Mouse (Mus musculus) cortical plate, adult 2 months (tissue): ENCODE measurements around the gene S1pr4. TPM values are rescaled to one million over a fixed set of nuclear protein-coding genes. Genes with fewer than 3 reads are reported as not detected.

Source experiments
- H3K27ac ChIP-seq: fragments of 200-500 bp; 2 replicates; pipeline ENCODE4 v1.5.1; 2012; ENCODE audit warnings: low read length, control low read depth, inconsistent platforms; ENCODE audit not compliant: insufficient read depth
- H3K4me1 ChIP-seq: fragments of 200-500 bp; 2 replicates; pipeline ENCODE4 v1.6.1; 2011; ENCODE audit warnings: low read length; ENCODE audit not compliant: control insufficient read depth, insufficient read depth
- H3K4me3 ChIP-seq: fragments of 200-500 bp; 2 replicates; pipeline ENCODE4 v1.5.1; 2011; ENCODE audit warnings: mild to moderate bottlenecking, low read length, control low read depth; ENCODE audit not compliant: insufficient read depth
- CTCF ChIP-seq: fragments of 200-500 bp; IDR thresholded peaks from 2 replicates; pipeline ENCODE4 v1.5.1; 2011; ENCODE audit warnings: mild to moderate bottlenecking, control low read depth, low read length; ENCODE audit not compliant: insufficient read depth; ENCODE audit errors: extremely low read depth
- POLR2A ChIP-seq: fragments of 200-500 bp; IDR thresholded peaks from 2 replicates; pipeline ENCODE4 v1.6.1; 2011; ENCODE audit warnings: mild to moderate bottlenecking, low read length, control low read depth; ENCODE audit not compliant: insufficient read depth; ENCODE audit errors: extremely low read depth
- polyA plus RNA-seq: library from polyadenylated mRNA; depleted of rRNA; stranded (reverse); fragments of >200 nt; gene quantifications from 2 replicates; pipeline ENCODE4 v1.2.3, GENCODE M21; 2012

S1pr4 gene
- polyA plus RNA-seq, 1 experiment, result 1.1 TPM

GRCm38 (mm10) chr10:81484441-81485059, 15.4 kb downstream of the S1pr4 start:
- no peak overlapping the region for H3K27ac ChIP-seq
- no peak overlapping the region for H3K4me3 ChIP-seq
- peaks cover 4% of the 10 kb centered on the region; the same call in 1 of the 2 replicates for H3K4me1 ChIP-seq
- no peak for TF ChIP-seq POLR2A
- no peak for TF ChIP-seq CTCF

- H3K4me1 ChIP-seq, result peaks cover 4% of the 10 kb centered on the region; the same call in 1 of the 2 replicates
- no peak overlapping the region for H3K27ac ChIP-seq
- TF ChIP-seq POLR2A (no peak), CTCF (peak; percentile 50)
- no peak overlapping the region for H3K4me3 ChIP-seq
These were observed 15.9 kb downstream of the S1pr4 start for GRCm38 (mm10) chr10:81483983-81484382.

GRCm38 (mm10) chr10:81482533-81482889, 17.4 kb downstream of the S1pr4 start, which contains the start of gene Celf5:
Gene Celf5 (minus strand): TSS chr10:81482709.
- peak within 1 kb of the TSS; percentile 93 for H3K27ac ChIP-seq
- H3K4me3 ChIP-seq, result peak within 1 kb of the TSS; percentile 99
- TF ChIP-seq CTCF, result peak; percentile 37; the same call in 1 of the 2 replicates
- TF ChIP-seq POLR2A, result peak; percentile 30; the same call in 1 of the 2 replicates
- H3K4me1 ChIP-seq, result peaks cover 7% of the 10 kb centered on the region; the same call in 1 of the 2 replicates

- peak overlapping the region; percentile 99 for H3K4me3 ChIP-seq
- peak overlapping the region; percentile 93 for H3K27ac ChIP-seq
- TF ChIP-seq CTCF (no peak), POLR2A (no peak)
- H3K4me1 ChIP-seq, result peaks cover 7% of the 10 kb centered on the region; the same call in 1 of the 2 replicates
These were observed 18.1 kb downstream of the S1pr4 start for GRCm38 (mm10) chr10:81481605-81482532.

- H3K4me3 ChIP-seq, result no peak overlapping the region
- TF ChIP-seq CTCF (no peak), POLR2A (no peak)
- H3K27ac ChIP-seq, result peak overlapping the region; percentile 51; the same call in 1 of the 2 replicates
- peaks cover 20% of the 10 kb centered on the region for H3K4me1 ChIP-seq
These were observed 25.5 kb downstream of the S1pr4 start for GRCm38 (mm10) chr10:81474461-81474860.

- H3K4me3 ChIP-seq, result peak overlapping the region; percentile 38; the same call in 1 of the 2 replicates
- peaks cover 21% of the 10 kb centered on the region for H3K4me1 ChIP-seq
- no peak for TF ChIP-seq CTCF
- 0 out of 2 replicates have a peak, but pooled peaks have one; percentile 18 for TF ChIP-seq POLR2A
- H3K27ac ChIP-seq, result peak overlapping the region; percentile 75; the same call in 1 of the 2 replicates
These were observed 26.9 kb downstream of the S1pr4 start for GRCm38 (mm10) chr10:81473003-81473451.

GRCm38 (mm10) chr10:81472403-81473002, 27.4 kb downstream of the S1pr4 start:
- peak overlapping the region; percentile 38 for H3K4me3 ChIP-seq
- TF ChIP-seq POLR2A, result no peak
- TF ChIP-seq CTCF, result no peak
- no peak overlapping the region for H3K27ac ChIP-seq
- H3K4me1 ChIP-seq, result peaks cover 23% of the 10 kb centered on the region

GRCm38 (mm10) chr10:81470454-81470853, 29.5 kb downstream of the S1pr4 start:
- Histone ChIP-seq H3K27ac (peak overlapping the region; percentile 79; the same call in 1 of the 2 replicates), H3K4me3 (no peak overlapping the region), H3K4me1 (peaks cover 22% of the 10 kb centered on the region)
- TF ChIP-seq CTCF (no peak), POLR2A (no peak)

- Histone ChIP-seq H3K27ac (peak overlapping the region; percentile 75), H3K4me3 (no peak overlapping the region), H3K4me1 (peaks cover 17% of the 10 kb centered on the region)
- no peak for TF ChIP-seq CTCF
- peak; percentile 37; the same call in 1 of the 2 replicates for TF ChIP-seq POLR2A
These were observed 30.7 kb downstream of the S1pr4 start for GRCm38 (mm10) chr10:81469253-81469652.
